18 mouse cellular contexts compared by ENCODE assay signal in the genomic region with DNA sequence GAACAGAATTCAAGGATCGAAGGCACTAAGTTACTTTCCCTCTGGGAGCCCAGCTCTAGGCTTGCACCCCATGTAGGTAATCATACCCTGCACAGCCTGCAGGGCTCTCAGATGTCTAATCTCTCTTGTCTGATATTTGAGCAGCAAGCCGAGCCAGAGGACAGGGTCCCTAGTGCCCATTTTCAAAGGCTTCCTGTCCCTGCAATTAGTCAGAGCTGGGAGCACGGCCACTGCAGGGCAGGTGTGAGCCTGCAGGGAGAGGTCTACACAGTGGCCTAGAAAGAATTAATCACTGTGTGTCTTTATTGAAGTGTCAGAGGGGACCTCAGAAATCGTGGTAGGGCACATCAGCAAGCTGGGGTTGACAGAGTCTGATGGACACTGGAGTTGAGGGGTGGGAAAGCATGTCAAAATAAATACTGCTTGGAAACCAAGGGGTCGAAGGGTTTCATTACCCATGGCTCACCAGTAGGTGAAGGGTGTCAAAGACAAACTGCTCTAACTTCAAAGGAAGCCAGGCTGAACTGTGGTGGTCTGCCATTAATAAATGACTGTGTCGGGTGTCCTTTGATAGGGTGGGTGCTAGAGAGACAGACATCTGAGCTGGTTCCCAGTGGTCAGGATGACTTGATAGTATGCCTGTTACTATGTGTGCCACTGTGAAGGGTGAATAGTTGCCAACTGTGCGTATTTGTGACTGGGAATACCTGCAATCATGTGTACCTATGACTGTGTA. TPM values are rescaled to one million over a fixed set of nuclear protein-coding genes. Genes with fewer than 3 reads are reported as not detected.
DNase-seq lines count a peak whose midpoint lies in the region; ATAC-seq lines count a peak whose summit lies in the region.
"Had no signal": no experiment of that assay in that cellular context is flagged by ENCODE, and none has a peak within 500 bp of the region (broad histone marks: within the 10 kb centered on the region; RNA-seq: fewer than 3 reads in every experiment).

No protein-coding gene starts in this region.

- H3K36me3 ChIP-seq in hindbrain, embryonic 12.5 days: no peaks in the 10 kb centered on the region
- no peaks in the 10 kb centered on the region for H3K36me3 ChIP-seq in hindbrain, embryonic 14.5 days (replicated peaks; ENCODE audit: control insufficient read depth, insufficient read depth)
- H3K36me3 ChIP-seq in midbrain, embryonic 12.5 days: no peaks in the 10 kb centered on the region
- no peaks in the 10 kb centered on the region for H3K36me3 ChIP-seq in midbrain, embryonic 15.5 days (replicated peaks)
- H3K36me3 ChIP-seq: forebrain, embryonic 12.5 days; liver, embryonic 15.5 days; midbrain, embryonic 13.5 days had no signal

- no peak overlapping the region for H3K4me3 ChIP-seq in hindbrain, embryonic 12.5 days
- H3K4me3 ChIP-seq in hindbrain, embryonic 14.5 days (replicated peaks; ENCODE audit: low read length): no peak overlapping the region
- H3K4me3 ChIP-seq in midbrain, embryonic 12.5 days: no peak overlapping the region
- no peak overlapping the region for H3K4me3 ChIP-seq in midbrain, embryonic 15.5 days
- H3K4me3 ChIP-seq: forebrain, embryonic 12.5 days; liver, embryonic 15.5 days; midbrain, embryonic 13.5 days; myocyte had no signal

- DNase-seq in hindbrain, embryonic 14.5 days (ENCODE audit: low spot score): no peak
- peak; percentile 35 for DNase-seq in forelimb bud, embryonic 11.5 days (ENCODE audit: low read depth, low spot score)
- no peak for DNase-seq in frontal cortex, adult 2 months (ENCODE audit: extremely low spot score in 1 of 2, low spot score in 1 of 2)
- DNase-seq in gastrocnemius, adult 18-20 months (ENCODE audit: low spot score): no peak
- DNase-seq: adrenal gland, postnatal 10 days; cerebellum, adult 11-12 months; cerebellum, postnatal 36 days; kidney, adult 18-20 months had no signal

- ATAC-seq in hindbrain, embryonic 12.5 days (ENCODE audit: low FRiP score): peak; percentile 48; the same call in 1 of the 2 replicates
- ATAC-seq in hindbrain, embryonic 14.5 days (ENCODE audit: low FRiP score): no peak
- ATAC-seq in midbrain, embryonic 12.5 days (ENCODE audit: low FRiP score, low read depth): peak; percentile 28; the same call in 1 of the 2 replicates
- ATAC-seq in midbrain, embryonic 15.5 days (replicated peaks): no peak
- ATAC-seq: hindbrain, postnatal 0 days; lung, postnatal 0 days; midbrain, embryonic 13.5 days had no signal

- H3K4me2 ChIP-seq in hindbrain, embryonic 12.5 days (replicated peaks): no peak overlapping the region
- H3K4me2 ChIP-seq in hindbrain, embryonic 14.5 days (replicated peaks): no peak overlapping the region
- no peak overlapping the region for H3K4me2 ChIP-seq in midbrain, embryonic 12.5 days (replicated peaks)
- no peak overlapping the region for H3K4me2 ChIP-seq in midbrain, embryonic 15.5 days
- H3K4me2 ChIP-seq: forebrain, embryonic 12.5 days; liver, embryonic 15.5 days; midbrain, embryonic 13.5 days had no signal

- peaks cover 4% of the 10 kb centered on the region for H3K4me1 ChIP-seq in hindbrain, embryonic 12.5 days
- no peaks in the 10 kb centered on the region for H3K4me1 ChIP-seq in hindbrain, embryonic 14.5 days (replicated peaks; ENCODE audit: control insufficient read depth, insufficient read depth, low read length)
- H3K4me1 ChIP-seq in midbrain, embryonic 12.5 days: no peaks in the 10 kb centered on the region
- H3K4me1 ChIP-seq in midbrain, embryonic 15.5 days: no peaks in the 10 kb centered on the region
- H3K4me1 ChIP-seq: forebrain, embryonic 12.5 days; liver, embryonic 15.5 days; midbrain, embryonic 13.5 days had no signal

- no peaks in the 10 kb centered on the region for H3K9me3 ChIP-seq in hindbrain, embryonic 12.5 days (replicated peaks)
- H3K9me3 ChIP-seq in hindbrain, embryonic 14.5 days (ENCODE audit: control insufficient read depth, low read length): no peaks in the 10 kb centered on the region
- H3K9me3 ChIP-seq in midbrain, embryonic 12.5 days: no peaks in the 10 kb centered on the region
- no peaks in the 10 kb centered on the region for H3K9me3 ChIP-seq in midbrain, embryonic 15.5 days
- H3K9me3 ChIP-seq: forebrain, embryonic 12.5 days; liver, embryonic 15.5 days; midbrain, embryonic 13.5 days had no signal

- no peaks in the 10 kb centered on the region for H3K27me3 ChIP-seq in hindbrain, embryonic 12.5 days
- H3K27me3 ChIP-seq in hindbrain, embryonic 14.5 days (ENCODE audit: control insufficient read depth, insufficient read depth, low read length): no peaks in the 10 kb centered on the region
- H3K27me3 ChIP-seq in midbrain, embryonic 12.5 days: no peaks in the 10 kb centered on the region
- H3K27me3 ChIP-seq in midbrain, embryonic 15.5 days (replicated peaks): no peaks in the 10 kb centered on the region
- H3K27me3 ChIP-seq: forebrain, embryonic 12.5 days; liver, embryonic 15.5 days; midbrain, embryonic 13.5 days had no signal

- H3K27ac ChIP-seq in hindbrain, embryonic 12.5 days: no peak overlapping the region
- H3K27ac ChIP-seq in hindbrain, embryonic 14.5 days: no peak overlapping the region
- no peak overlapping the region for H3K27ac ChIP-seq in midbrain, embryonic 12.5 days (replicated peaks)
- no peak overlapping the region for H3K27ac ChIP-seq in midbrain, embryonic 15.5 days
- H3K27ac ChIP-seq: forebrain, embryonic 12.5 days; hindbrain, postnatal 0 days; liver, embryonic 15.5 days; midbrain, embryonic 13.5 days had no signal

- WGBS in hindbrain, embryonic 12.5 days: 41% methylated on average over 7 of the region's 7 CpGs
- WGBS in hindbrain, embryonic 14.5 days: 43% methylated on average over 7 of the region's 7 CpGs
- 60% methylated on average over 7 of the region's 7 CpGs for WGBS in midbrain, embryonic 12.5 days
- 55% methylated on average over 7 of the region's 7 CpGs for WGBS in midbrain, embryonic 15.5 days

- no peak overlapping the region for H3K9ac ChIP-seq in hindbrain, embryonic 12.5 days
- H3K9ac ChIP-seq in hindbrain, embryonic 14.5 days: no peak overlapping the region
- H3K9ac ChIP-seq in midbrain, embryonic 12.5 days (replicated peaks): no peak overlapping the region
- no peak overlapping the region for H3K9ac ChIP-seq in midbrain, embryonic 15.5 days
- H3K9ac ChIP-seq: forebrain, embryonic 12.5 days; liver, embryonic 15.5 days; midbrain, embryonic 13.5 days had no signal

RNA-seq across cellular contexts. Expression of gene Zfp831, which starts 18.3 kb away (rescaled TPM):
- polyA plus RNA-seq in hindbrain, embryonic 12.5 days (2016; fragmentation: Nextera tagmentation; extraction: Ambion mirVana): 0.03 TPM in 1 of 2 replicates, not detected in the other
- polyA plus RNA-seq in hindbrain, embryonic 14.5 days (2014; fragmentation: Nextera tagmentation; extraction: Ambion mirVana): not detected in 2 replicates
- polyA plus RNA-seq in midbrain, embryonic 12.5 days (2016; fragmentation: Nextera tagmentation; extraction: Ambion mirVana): 0.01 TPM in 1 of 2 replicates, not detected in the other
- not detected in 2 replicates for polyA plus RNA-seq in midbrain, embryonic 15.5 days (2015; fragmentation: Nextera tagmentation; extraction: Ambion mirVana)
- 6.2 and 7.0 TPM in 2 replicates for polyA plus RNA-seq in frontal cortex, adult 2 months (2012; rRNA removed)
- total RNA-seq in gastrocnemius, adult 18-20 months (2021): under 1 TPM; 0.02 TPM
- polyA plus RNA-seq: C2C12; forebrain, embryonic 12.5 days; hindbrain, postnatal 0 days; lung, postnatal 0 days; myocyte had no signal

Comparison
In these comparisons a context has a peak if more than half of its experiments do, and no peak if none do; other contexts are left out.
1. ATAC-seq: peak in hindbrain, embryonic 12.5 days (single experiment) and midbrain, embryonic 12.5 days (single experiment); none in hindbrain, embryonic 14.5 days (single experiment) and midbrain, embryonic 15.5 days (single experiment).